ENCODE assay signal across 27 mouse cellular contexts in the genomic region with DNA sequence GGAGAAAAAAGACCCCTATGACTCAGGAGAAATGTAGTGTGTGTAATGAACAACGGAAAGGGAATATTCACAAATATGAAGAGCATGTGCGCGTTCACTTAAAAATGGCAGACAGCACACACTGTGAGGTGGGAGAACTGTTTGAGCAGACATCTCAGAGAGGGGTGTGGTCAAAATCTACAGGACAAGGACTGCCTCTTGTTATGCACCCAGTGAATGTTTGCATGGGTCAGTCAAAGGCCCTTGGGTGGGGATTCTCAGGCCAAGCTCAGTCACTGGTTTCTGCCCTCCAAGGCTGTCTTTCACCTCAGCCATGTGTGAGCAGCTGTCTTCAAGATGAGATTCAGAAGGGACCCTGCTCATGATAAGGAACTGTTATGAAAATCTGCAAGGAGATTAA.
DNase-seq lines count a peak whose midpoint lies in the region; ATAC-seq lines count a peak whose summit lies in the region.
"Had no signal": no experiment of that assay in that cellular context is flagged by ENCODE, and none has a peak within 500 bp of the region (broad histone marks: within the 10 kb centered on the region; RNA-seq: fewer than 3 reads in every experiment).

No protein-coding gene starts in this region.

- H3K36me3 ChIP-seq in heart, embryonic 12.5 days: no peaks in the 10 kb centered on the region
- H3K36me3 ChIP-seq in hindbrain, embryonic 14.5 days (replicated peaks; ENCODE audit: control insufficient read depth, insufficient read depth): no peaks in the 10 kb centered on the region
- H3K36me3 ChIP-seq: embryonic facial prominence, embryonic 13.5 days; embryonic facial prominence, embryonic 15.5 days; forebrain, embryonic 10.5 days; forebrain, embryonic 12.5 days; G1E had no signal

- peak; percentile 41 for DNase-seq in heart, adult 11 months
- DNase-seq in R1 (ENCODE audit: low read depth, low spot score): peak; percentile 8
- DNase-seq in hindbrain, embryonic 14.5 days (ENCODE audit: low spot score): no peak
- DNase-seq in frontal cortex, adult 2 months (ENCODE audit: extremely low spot score in 1 of 2, low spot score in 1 of 2): no peak
- DNase-seq: adrenal gland, adult 2 months; adrenal gland, postnatal 10 days; adrenal gland, postnatal 25 days; B cell, adult 2 months; cerebellum, adult 11 months; cerebellum, adult 18-20 months; cerebellum, adult 8-10 months; cerebellum, adult 9-11 months; cerebellum, postnatal 14 days; cerebellum, postnatal 36 days; embryo, embryonic 11 days had no signal

- WGBS in heart, embryonic 12.5 days: 91% methylated on average over 3 of the region's 3 CpGs
- 93% methylated on average over 3 of the region's 3 CpGs for WGBS in hindbrain, embryonic 14.5 days

- no peaks in the 10 kb centered on the region for H3K4me1 ChIP-seq in heart, embryonic 12.5 days (replicated peaks)
- 0 out of 2 replicates have a peak, but pooled peaks cover 3% of the 10 kb centered on the region for H3K4me1 ChIP-seq in hindbrain, embryonic 14.5 days (replicated peaks; ENCODE audit: control insufficient read depth, insufficient read depth, low read length)
- H3K4me1 ChIP-seq: embryonic facial prominence, embryonic 13.5 days; embryonic facial prominence, embryonic 15.5 days; forebrain, embryonic 10.5 days had no signal

- 0 out of 2 replicates have a peak, but pooled peaks cover 7% of the 10 kb centered on the region for H3K27me3 ChIP-seq in heart, embryonic 12.5 days (replicated peaks)
- H3K27me3 ChIP-seq in hindbrain, embryonic 14.5 days (ENCODE audit: control insufficient read depth, insufficient read depth, low read length): no peaks in the 10 kb centered on the region
- H3K27me3 ChIP-seq: embryonic facial prominence, embryonic 13.5 days; forebrain, embryonic 12.5 days; Patski had no signal

- no peak overlapping the region for H3K9ac ChIP-seq in heart, embryonic 12.5 days
- H3K9ac ChIP-seq in hindbrain, embryonic 14.5 days: no peak overlapping the region
- H3K9ac ChIP-seq: embryonic facial prominence, embryonic 13.5 days; embryonic facial prominence, embryonic 15.5 days; forebrain, embryonic 12.5 days had no signal

- H3K4me3 ChIP-seq in heart, embryonic 12.5 days: no peak overlapping the region
- H3K4me3 ChIP-seq in hindbrain, embryonic 14.5 days (replicated peaks; ENCODE audit: low read length): no peak overlapping the region
- H3K4me3 ChIP-seq: embryonic facial prominence, embryonic 13.5 days; embryonic facial prominence, embryonic 15.5 days; erythroblast, embryonic 14.5 days; forebrain, embryonic 10.5 days; forebrain, embryonic 12.5 days had no signal

- no peak overlapping the region for H3K4me2 ChIP-seq in heart, embryonic 12.5 days
- no peak overlapping the region for H3K4me2 ChIP-seq in hindbrain, embryonic 14.5 days (replicated peaks)
- H3K4me2 ChIP-seq: embryonic facial prominence, embryonic 13.5 days; embryonic facial prominence, embryonic 15.5 days; forebrain, embryonic 12.5 days had no signal

- no peak overlapping the region for H3K27ac ChIP-seq in heart, embryonic 12.5 days (ENCODE audit: poor library complexity, severe bottlenecking)
- H3K27ac ChIP-seq in hindbrain, embryonic 14.5 days: no peak overlapping the region
- H3K27ac ChIP-seq: embryonic facial prominence, embryonic 13.5 days; embryonic facial prominence, embryonic 15.5 days; forebrain, embryonic 10.5 days; forebrain, embryonic 12.5 days had no signal

- ATAC-seq in heart, embryonic 12.5 days (ENCODE audit: insufficient number of reproducible peaks, low FRiP score): no peak
- ATAC-seq in hindbrain, embryonic 14.5 days (ENCODE audit: low FRiP score): no peak
- ATAC-seq: activated CD4-positive, CD25-positive, alpha-beta regulatory T cell, adult 4 months; CD4-positive, CD25-positive, alpha-beta regulatory T cell, adult 4 months; forebrain, embryonic 14.5 days; forebrain, embryonic 16.5 days; Patski had no signal

- H3K9me3 ChIP-seq in heart, embryonic 12.5 days (replicated peaks): peaks cover 11% of the 10 kb centered on the region
- 0 out of 2 replicates have a peak, but pooled peaks cover 5% of the 10 kb centered on the region for H3K9me3 ChIP-seq in hindbrain, embryonic 14.5 days (ENCODE audit: control insufficient read depth, low read length)
- H3K9me3 ChIP-seq: G1E had no signal

Comparison
In these comparisons a context has a peak if more than half of its experiments do, and no peak if none do; other contexts are left out.
1. DNase-seq: peak in heart, adult 11 months (single experiment) and R1 (single experiment); none in hindbrain, embryonic 14.5 days (single experiment) and frontal cortex, adult 2 months (0 of 2).